Mouse (Mus musculus) spleen, adult 12 weeks (tissue): ENCODE results near the gene Sel1l3.

Experiments used
- DNase-seq: peaks from one replicate; pipeline ENCODE4 v3.0.0; 2022; ENCODE audit warnings: low spot score

Gene Sel1l3

GRCm38 (mm10) chr5:53087452-53087851, 126.3 kb downstream of the Sel1l3 start:
- no peak for DNase-seq

GRCm38 (mm10) chr5:53078453-53078852, 135.3 kb downstream of the Sel1l3 start:
- DNase-seq, result no peak

- DNase-seq, result no peak
Measured at GRCm38 (mm10) chr5:53074553-53074952, 139.2 kb downstream of the Sel1l3 start.

GRCm38 (mm10) chr5:53061532-53062130, 152.1 kb downstream of the Sel1l3 start:
- no peak for DNase-seq
